Mouse (Mus musculus): Measurements from ENCODE around the gene Calcoco1. TPM values are rescaled to one million over a fixed set of nuclear protein-coding genes. Genes with fewer than 3 reads are reported as not detected.

Gene Calcoco1
- polyA plus RNA-seq, 1 experiment from 2014 or later, result 42.7 TPM

GRCm38 (mm10) chr15:102736127-102736944, 14.4 kb upstream of the Calcoco1 start:
- H3K4me1 ChIP-seq, result peaks cover 26% of the 10 kb centered on the region
- peak overlapping the region; percentile 44 for H3K4me2 ChIP-seq
- 10% methylated on average over 36 of the region's 36 CpGs for WGBS
- H3K36me3 ChIP-seq (replicated peaks), result no peaks in the 10 kb centered on the region
- peak overlapping the region; percentile 74 for H3K27ac ChIP-seq
- peaks cover 80% of the 10 kb centered on the region for H3K27me3 ChIP-seq
- no peaks in the 10 kb centered on the region for H3K9me3 ChIP-seq
- peak overlapping the region; percentile 38; the same call in 1 of the 2 replicates for H3K9ac ChIP-seq
- ATAC-seq (ENCODE audit: low FRiP score), result peak; percentile 59
- peak overlapping the region; percentile 23 for H3K4me3 ChIP-seq (replicated peaks)

- Histone ChIP-seq H3K9me3 (no peaks in the 10 kb centered on the region), H3K4me3 (replicated peaks) (no peak overlapping the region), H3K36me3 (replicated peaks) (no peaks in the 10 kb centered on the region), H3K27me3 (peaks cover 74% of the 10 kb centered on the region), H3K9ac (no peak overlapping the region), H3K27ac (no peak overlapping the region), H3K4me2 (no peak overlapping the region), H3K4me1 (peaks cover 26% of the 10 kb centered on the region)
- WGBS, result 21% methylated on average over 14 of the region's 14 CpGs
- peak; percentile 43 for ATAC-seq (ENCODE audit: low FRiP score)
Observed at GRCm38 (mm10) chr15:102735031-102735430, 13.1 kb upstream of the Calcoco1 start.

GRCm38 (mm10) chr15:102733759-102734531, 12.0 kb upstream of the Calcoco1 start:
- WGBS, result 87% methylated on average over 28 of the region's 28 CpGs
- peaks cover 73% of the 10 kb centered on the region for H3K27me3 ChIP-seq
- no peak for ATAC-seq (ENCODE audit: low FRiP score)
- H3K36me3 ChIP-seq (replicated peaks), result no peaks in the 10 kb centered on the region
- H3K4me2 ChIP-seq, result no peak overlapping the region
- 0 out of 2 replicates have a peak overlapping the region, but pooled peaks have one; percentile 8 for H3K27ac ChIP-seq
- peaks cover 23% of the 10 kb centered on the region for H3K4me1 ChIP-seq
- no peak overlapping the region for H3K4me3 ChIP-seq (replicated peaks)
- no peak overlapping the region for H3K9ac ChIP-seq
- H3K9me3 ChIP-seq, result no peaks in the 10 kb centered on the region

GRCm38 (mm10) chr15:102733233-102733632, 11.3 kb upstream of the Calcoco1 start:
- WGBS, result 87% methylated on average over 5 of the region's 5 CpGs
- no peak overlapping the region for H3K9ac ChIP-seq
- H3K4me1 ChIP-seq, result peaks cover 23% of the 10 kb centered on the region
- H3K4me3 ChIP-seq (replicated peaks), result no peak overlapping the region
- H3K4me2 ChIP-seq, result no peak overlapping the region
- H3K27me3 ChIP-seq, result peaks cover 66% of the 10 kb centered on the region
- ATAC-seq (ENCODE audit: low FRiP score), result no peak
- no peaks in the 10 kb centered on the region for H3K9me3 ChIP-seq
- no peaks in the 10 kb centered on the region for H3K36me3 ChIP-seq (replicated peaks)
- H3K27ac ChIP-seq, result no peak overlapping the region

- 93% methylated on average over 6 of the region's 6 CpGs for WGBS
- peaks cover 23% of the 10 kb centered on the region for H3K4me1 ChIP-seq
- no peak overlapping the region for H3K27ac ChIP-seq
- no peak overlapping the region for H3K9ac ChIP-seq
- H3K4me3 ChIP-seq (replicated peaks), result no peak overlapping the region
- H3K9me3 ChIP-seq, result no peaks in the 10 kb centered on the region
- ATAC-seq (ENCODE audit: low FRiP score), result no peak
- H3K4me2 ChIP-seq, result no peak overlapping the region
- H3K27me3 ChIP-seq, result peaks cover 57% of the 10 kb centered on the region
- H3K36me3 ChIP-seq (replicated peaks), result no peaks in the 10 kb centered on the region
Observed at GRCm38 (mm10) chr15:102732406-102732805, 10.4 kb upstream of the Calcoco1 start.

GRCm38 (mm10) chr15:102727951-102728350, 6.0 kb upstream of the Calcoco1 start:
- no peak overlapping the region for H3K9ac ChIP-seq
- no peak overlapping the region for H3K4me2 ChIP-seq
- ATAC-seq (ENCODE audit: low FRiP score), result no peak
- H3K9me3 ChIP-seq, result no peaks in the 10 kb centered on the region
- 62% methylated on average over 2 of the region's 2 CpGs for WGBS
- no peaks in the 10 kb centered on the region for H3K4me1 ChIP-seq
- H3K27me3 ChIP-seq, result peaks cover 14% of the 10 kb centered on the region
- no peak overlapping the region for H3K27ac ChIP-seq
- no peak overlapping the region for H3K4me3 ChIP-seq (replicated peaks)
- H3K36me3 ChIP-seq (replicated peaks), result no peaks in the 10 kb centered on the region

- WGBS, result 85% methylated on average over 10 of the region's 10 CpGs
- no peak for ATAC-seq (ENCODE audit: low FRiP score)
- H3K4me3 ChIP-seq (replicated peaks), result no peak overlapping the region
- H3K27me3 ChIP-seq, result no peaks in the 10 kb centered on the region
- peaks cover 14% of the 10 kb centered on the region for H3K4me1 ChIP-seq
- H3K9ac ChIP-seq, result no peak overlapping the region
- H3K27ac ChIP-seq, result no peak overlapping the region
- no peaks in the 10 kb centered on the region for H3K9me3 ChIP-seq
- no peak overlapping the region for H3K4me2 ChIP-seq
- H3K36me3 ChIP-seq (replicated peaks), result peaks cover 4% of the 10 kb centered on the region; the same call in 1 of the 2 replicates
Observed at GRCm38 (mm10) chr15:102723358-102724135, 1.6 kb upstream of the Calcoco1 start.

- Histone ChIP-seq H3K4me3 (replicated peaks) (peak overlapping the region; percentile 66), H3K27me3 (no peaks in the 10 kb centered on the region), H3K4me2 (peak overlapping the region; percentile 69), H3K27ac (0 out of 2 replicates have a peak overlapping the region, but pooled peaks have one; percentile 31), H3K36me3 (replicated peaks) (peaks cover 15% of the 10 kb centered on the region; the same call in 1 of the 2 replicates), H3K4me1 (peaks cover 14% of the 10 kb centered on the region), H3K9ac (no peak overlapping the region), H3K9me3 (no peaks in the 10 kb centered on the region)
- ATAC-seq (ENCODE audit: low FRiP score), result peak; percentile 44
- 45% methylated on average over 4 of the region's 4 CpGs for WGBS
Observed at GRCm38 (mm10) chr15:102722500-102722931, 538 bp upstream of the Calcoco1 start.

- Histone ChIP-seq H3K27me3 (no peaks in the 10 kb centered on the region), H3K9ac (peak overlapping the region; percentile 66), H3K4me3 (replicated peaks) (peak overlapping the region; percentile 66), H3K4me2 (peak overlapping the region; percentile 69), H3K9me3 (no peaks in the 10 kb centered on the region), H3K27ac (no peak overlapping the region), H3K4me1 (peaks cover 14% of the 10 kb centered on the region), H3K36me3 (replicated peaks) (peaks cover 17% of the 10 kb centered on the region)
- 21% methylated on average over 14 of the region's 14 CpGs for WGBS
- ATAC-seq (ENCODE audit: low FRiP score), result no peak
Observed at GRCm38 (mm10) chr15:102721016-102721898, 721 bp downstream of the Calcoco1 start.

- Histone ChIP-seq H3K9ac (no peak overlapping the region), H3K4me1 (peaks cover 6% of the 10 kb centered on the region), H3K9me3 (no peaks in the 10 kb centered on the region), H3K27ac (no peak overlapping the region), H3K4me2 (no peak overlapping the region), H3K4me3 (replicated peaks) (no peak overlapping the region), H3K27me3 (no peaks in the 10 kb centered on the region), H3K36me3 (replicated peaks) (peaks cover 61% of the 10 kb centered on the region)
- ATAC-seq (ENCODE audit: low FRiP score), result no peak
- WGBS, result 67% methylated on average over 12 of the region's 12 CpGs
Observed at GRCm38 (mm10) chr15:102716132-102716531, 5.8 kb downstream of the Calcoco1 start.

- Histone ChIP-seq H3K27ac (0 out of 2 replicates have a peak overlapping the region, but pooled peaks have one; percentile 31), H3K9ac (no peak overlapping the region), H3K4me1 (peaks cover 17% of the 10 kb centered on the region), H3K36me3 (replicated peaks) (peaks cover 58% of the 10 kb centered on the region), H3K4me2 (no peak overlapping the region), H3K4me3 (replicated peaks) (no peak overlapping the region), H3K27me3 (peaks cover 24% of the 10 kb centered on the region), H3K9me3 (no peaks in the 10 kb centered on the region)
- WGBS, result 60% methylated on average over 6 of the region's 6 CpGs
- no peak; the same call in 1 of the 2 replicates for ATAC-seq (ENCODE audit: low FRiP score)
Observed at GRCm38 (mm10) chr15:102707736-102708269, 14.2 kb downstream of the Calcoco1 start.
